Mouse (Mus musculus) heart, postnatal 0 days (tissue): ENCODE data around the gene Iars2. TPM values are rescaled to one million over a fixed set of nuclear protein-coding genes. Genes with fewer than 3 reads are reported as not detected.
"Not testable (repeated sequence)": the region's sequence is repeated elsewhere in the genome, so short reads cannot be mapped to it uniquely, and the experiment has no call there.

Source experiments
- ATAC-seq: fragments of 200-750 bp; cut with Nextera tagmentation; 2 replicates; pipeline ENCODE4 v1.8.0; 2017; ENCODE audit warnings: low read depth, moderate number of reproducible peaks, moderate library complexity; ENCODE audit not compliant: insufficient read depth
- DNase-seq: peaks from one replicate; pipeline ENCODE4 v3.0.0-alpha.2; 2016; ENCODE audit warnings: low spot score
- H3K27ac ChIP-seq: fragments of 300-500 bp; sonication (generic); 2 replicates; pipeline ENCODE4 v1.5.1; 2014; ENCODE audit warnings: low read depth, mild to moderate bottlenecking
- H3K27me3 ChIP-seq: fragments of 300-500 bp; sonication (generic); 2 replicates; pipeline ENCODE4 v1.6.1; 2014; ENCODE audit warnings: low read length, mixed read lengths; ENCODE audit not compliant: control insufficient read depth, insufficient read depth
- H3K36me3 ChIP-seq: fragments of 300-500 bp; sonication (generic); replicated peaks from 2 replicates; pipeline ENCODE4 v1.6.1; 2014; ENCODE audit warnings: low read length, mixed read lengths; ENCODE audit not compliant: control insufficient read depth, insufficient read depth
- H3K4me1 ChIP-seq: fragments of 300-500 bp; sonication (generic); 2 replicates; pipeline ENCODE4 v1.6.1; 2014; ENCODE audit warnings: antibody characterized with exemption; ENCODE audit not compliant: control insufficient read depth, insufficient read depth
- H3K4me2 ChIP-seq: fragments of 300-500 bp; sonication (generic); 2 replicates; pipeline ENCODE4 v1.6.1; 2014; ENCODE audit warnings: low read depth, mild to moderate bottlenecking, low read length, moderate library complexity
- H3K4me3 ChIP-seq: fragments of 300-500 bp; sonication (generic); 2 replicates; pipeline ENCODE4 v1.5.1; 2014; ENCODE audit warnings: low read depth, low read length
- H3K9ac ChIP-seq: fragments of 300-500 bp; sonication (generic); replicated peaks from 2 replicates; pipeline ENCODE4 v1.6.1; 2014; ENCODE audit warnings: low read depth, low read length, mixed read lengths
- H3K9me3 ChIP-seq: fragments of 300-500 bp; sonication (generic); replicated peaks from 2 replicates; pipeline ENCODE4 v1.6.1; 2016; ENCODE audit warnings: low read length; ENCODE audit not compliant: control insufficient read depth
- CTCF ChIP-seq: IDR thresholded peaks from 2 replicates; pipeline ENCODE4 v1.5.1; 2016; ENCODE audit warnings: antibody characterized with exemption, control low read depth, low read depth
- EP300 ChIP-seq: IDR thresholded peaks from 2 replicates; pipeline ENCODE4 v1.6.1; 2016; ENCODE audit warnings: antibody characterized with exemption, low read depth
- WGBS: fragments of 180-500 bp; shearing (Covaris S2); extraction: QIAGEN DNeasy Blood & Tissue Kit; methylation state at CpG from one replicate; pipeline ENCODE4 v1.1.7; 2014; 5-methylcytosine and 5-hydroxymethylcytosine counted together
- polyA plus RNA-seq: library from polyadenylated mRNA; unstranded; fragments of >200 nt; fragmentation: Nextera tagmentation; extraction: Ambion mirVana; gene quantifications from 2 replicates; pipeline ENCODE4 v1.2.1, GENCODE M21; 2015
- total RNA-seq: library from RNA; depleted of rRNA; stranded (reverse); fragments of >200 nt; gene quantifications from 2 replicates; pipeline ENCODE4 v1.2.3, GENCODE M21; 2014; ENCODE audit warnings: low replicate concordance

Gene Iars2
- total and polyA plus RNA-seq, 2 experiments from 2014 or later = 38.9 to 102 TPM

GRCm38 (mm10) chr1:185331983-185332430 is 2.8 kb upstream of the Iars2 start, which contains the start of gene Bpnt1:
Gene Bpnt1 (plus strand): TSS chr1:185332149.
- WGBS = under 1% methylated on average over 32 of the region's 32 CpGs
- DNase-seq (peak; percentile 86), ATAC-seq (peak; percentile 81)
- peak within 1 kb of the TSS; percentile 76 for H3K4me2 ChIP-seq
- H3K4me1 ChIP-seq = peaks cover 29% of the 10 kb centered on the region; the same call in 1 of the 2 replicates
- peak within 1 kb of the TSS; percentile 67 for H3K9ac ChIP-seq
- H3K4me3 ChIP-seq = peak within 1 kb of the TSS; percentile 65
- no peaks in the 10 kb centered on the region for H3K27me3 ChIP-seq
- TF ChIP-seq EP300 (no peak), CTCF (no peak)
- peaks cover 2% of the 10 kb centered on the region for H3K36me3 ChIP-seq
- H3K9me3 ChIP-seq = no peaks in the 10 kb centered on the region
- H3K27ac ChIP-seq = peak within 1 kb of the TSS; percentile 85

GRCm38 (mm10) chr1:185331364-185331763 is 2.2 kb upstream of the Iars2 start:
- peak overlapping the region; percentile 76 for H3K4me2 ChIP-seq
- H3K9me3 ChIP-seq = no peaks in the 10 kb centered on the region
- peaks cover 9% of the 10 kb centered on the region for H3K36me3 ChIP-seq
- no peak for TF ChIP-seq CTCF
- no peak for TF ChIP-seq EP300
- H3K4me1 ChIP-seq = peaks cover 29% of the 10 kb centered on the region; the same call in 1 of the 2 replicates
- H3K4me3 ChIP-seq = peak overlapping the region; percentile 65
- H3K27me3 ChIP-seq = no peaks in the 10 kb centered on the region
- DNase-seq = no peak
- H3K27ac ChIP-seq = no peak overlapping the region
- ATAC-seq = no peak
- 48% methylated on average over 5 of the region's 5 CpGs for WGBS
- peak overlapping the region; percentile 67; the same call in 1 of the 2 replicates for H3K9ac ChIP-seq

DNA sequence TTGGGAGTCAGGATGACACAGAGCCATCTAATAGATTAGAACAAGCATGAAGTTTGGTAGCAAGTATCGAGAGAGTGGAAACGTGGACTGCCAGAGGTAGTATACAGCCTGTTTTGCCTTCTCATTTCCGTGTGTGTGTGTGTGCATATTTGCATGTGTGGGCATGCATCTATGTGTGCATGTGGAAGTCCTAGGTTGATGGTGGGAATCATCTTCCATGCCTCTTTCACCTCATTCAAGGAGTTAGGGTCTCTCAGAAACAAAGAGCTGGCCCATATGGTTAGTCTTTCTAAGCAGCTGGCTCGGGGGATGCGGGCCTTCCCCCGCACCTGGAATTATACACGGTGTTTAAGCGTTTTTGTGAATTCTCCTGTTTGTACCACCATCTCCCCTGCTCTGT is 655 bp upstream of the Iars2 start:
- WGBS = 93% methylated on average over 8 of the region's 8 CpGs
- Histone ChIP-seq H3K9me3 (no peaks in the 10 kb centered on the region), H3K4me1 (peaks cover 20% of the 10 kb centered on the region; the same call in 1 of the 2 replicates), H3K4me2 (no peak overlapping the region), H3K9ac (no peak overlapping the region), H3K36me3 (peaks cover 22% of the 10 kb centered on the region), H3K27me3 (no peaks in the 10 kb centered on the region), H3K27ac (no peak overlapping the region), H3K4me3 (peak overlapping the region; percentile 85; the same call in 1 of the 2 replicates)
- no peak for TF ChIP-seq EP300
- TF ChIP-seq CTCF = no peak
- DNase-seq (no peak), ATAC-seq (no peak)

GRCm38 (mm10) chr1:185327754-185328345 is 1.3 kb downstream of the Iars2 start:
- peak overlapping the region; percentile 72; the same call in 1 of the 2 replicates for H3K9ac ChIP-seq
- H3K27ac ChIP-seq = peak overlapping the region; percentile 96; the same call in 1 of the 2 replicates

GRCm38 (mm10) chr1:185315846-185316568 is 13.2 kb downstream of the Iars2 start:
- TF ChIP-seq CTCF (no peak), EP300 (no peak)
- ATAC-seq (no peak), DNase-seq (no peak)
- H3K27ac ChIP-seq = no peak overlapping the region
- no peak overlapping the region for H3K9ac ChIP-seq
- no peaks in the 10 kb centered on the region for H3K27me3 ChIP-seq
- H3K9me3 ChIP-seq = no peaks in the 10 kb centered on the region
- H3K36me3 ChIP-seq = peaks cover 59% of the 10 kb centered on the region
- whole genome bisulfite sequencing = 87% methylated on average over 16 of the region's 16 CpGs
- H3K4me2 ChIP-seq = no peak overlapping the region
- no peaks in the 10 kb centered on the region; the same call in 1 of the 2 replicates for H3K4me1 ChIP-seq
- H3K4me3 ChIP-seq = no peak overlapping the region

More at GRCm38 (mm10) chr1:185327754-185328345, 1.3 kb downstream of the Iars2 start:
- H3K4me1 ChIP-seq, ATAC-seq, H3K9me3 ChIP-seq, DNase-seq, H3K27me3 ChIP-seq: not testable (repeated sequence)
- peaks cover 41% of the 10 kb centered on the region for H3K36me3 ChIP-seq
- peak overlapping the region; percentile 58 for H3K4me2 ChIP-seq
- H3K4me3 ChIP-seq = peak overlapping the region; percentile 85
- WGBS = 55% methylated on average over 3 of the region's 3 CpGs
